Mouse (Mus musculus): ENCODE data around the gene Shank1. TPM values are rescaled to one million over a fixed set of nuclear protein-coding genes. Genes with fewer than 3 reads are reported as not detected.

Shank1 gene
- polyA plus RNA-seq, 1 experiment: 5.5 TPM

- Histone ChIP-seq H3K27me3 (ENCODE audit: control insufficient read depth, insufficient read depth, low read length) (no peaks in the 10 kb centered on the region; the same call in none of the 2 replicates), H3K27ac (ENCODE audit: control insufficient read depth, insufficient read depth, low read depth, low read length) (no peak overlapping the region), H3K4me3 (ENCODE audit: control insufficient read depth, low read depth, low read length) (no peak overlapping the region)
Measured at GRCm38 (mm10) chr7:44311713-44312304, 1.8 kb downstream of the Shank1 start.

GRCm38 (mm10) chr7:44312484-44312883 lies 2.4 kb downstream of the Shank1 start:
- peaks cover 18% of the 10 kb centered on the region for H3K4me1 ChIP-seq (ENCODE audit: control insufficient read depth, insufficient read depth, low read length)
- no peak overlapping the region for H3K4me3 ChIP-seq (ENCODE audit: control insufficient read depth, low read depth, low read length)
- no peak overlapping the region for H3K27ac ChIP-seq (ENCODE audit: control insufficient read depth, insufficient read depth, low read depth, low read length)
- no peak for TF ChIP-seq CTCF (IDR thresholded peaks at IDR 0.05; ENCODE audit: control insufficient read depth, insufficient read depth, insufficient replicate concordance, low read depth, low read length)
- no peak for TF ChIP-seq POLR2A (IDR thresholded peaks at IDR 0.05; ENCODE audit: control insufficient read depth, low read depth, low read length)
- no peaks in the 10 kb centered on the region for H3K36me3 ChIP-seq (ENCODE audit: control insufficient read depth, insufficient read depth, low read length)
- H3K27me3 ChIP-seq (ENCODE audit: control insufficient read depth, insufficient read depth, low read length): no peaks in the 10 kb centered on the region; the same call in none of the 2 replicates

More at GRCm38 (mm10) chr7:44311713-44312304, 1.8 kb downstream of the Shank1 start:
- no peaks in the 10 kb centered on the region for H3K36me3 ChIP-seq (ENCODE audit: control insufficient read depth, insufficient read depth, low read length)
- peaks cover 18% of the 10 kb centered on the region for H3K4me1 ChIP-seq (ENCODE audit: control insufficient read depth, insufficient read depth, low read length)
- no peak for TF ChIP-seq CTCF (IDR thresholded peaks at IDR 0.05; ENCODE audit: control insufficient read depth, insufficient read depth, insufficient replicate concordance, low read depth, low read length)
- TF ChIP-seq POLR2A (IDR thresholded peaks at IDR 0.05; ENCODE audit: control insufficient read depth, low read depth, low read length): no peak

- Histone ChIP-seq H3K27me3 (ENCODE audit: control insufficient read depth, insufficient read depth, low read length) (no peaks in the 10 kb centered on the region), H3K27ac (ENCODE audit: control insufficient read depth, insufficient read depth, low read depth, low read length) (no peak overlapping the region), H3K36me3 (ENCODE audit: control insufficient read depth, insufficient read depth, low read length) (peaks cover 2% of the 10 kb centered on the region), H3K4me1 (ENCODE audit: control insufficient read depth, insufficient read depth, low read length) (peaks cover 2% of the 10 kb centered on the region; the same call in 1 of the 2 replicates), H3K4me3 (ENCODE audit: control insufficient read depth, low read depth, low read length) (no peak overlapping the region)
- TF ChIP-seq POLR2A (IDR thresholded peaks at IDR 0.05; ENCODE audit: control insufficient read depth, low read depth, low read length) (no peak), CTCF (IDR thresholded peaks at IDR 0.05; ENCODE audit: control insufficient read depth, insufficient read depth, insufficient replicate concordance, low read depth, low read length) (peak; percentile 29; the same call in 1 of the 2 replicates)
Measured at GRCm38 (mm10) chr7:44317913-44318312, 7.9 kb downstream of the Shank1 start.

- TF ChIP-seq CTCF (IDR thresholded peaks at IDR 0.05; ENCODE audit: control insufficient read depth, insufficient read depth, insufficient replicate concordance, low read depth, low read length) (no peak), POLR2A (IDR thresholded peaks at IDR 0.05; ENCODE audit: control insufficient read depth, low read depth, low read length) (no peak)
- H3K27ac ChIP-seq (ENCODE audit: control insufficient read depth, insufficient read depth, low read depth, low read length): no peak overlapping the region
- peaks cover under 1% of the 10 kb centered on the region; the same call in 1 of the 2 replicates for H3K4me1 ChIP-seq (ENCODE audit: control insufficient read depth, insufficient read depth, low read length)
- no peaks in the 10 kb centered on the region for H3K27me3 ChIP-seq (ENCODE audit: control insufficient read depth, insufficient read depth, low read length)
- peaks cover 2% of the 10 kb centered on the region for H3K36me3 ChIP-seq (ENCODE audit: control insufficient read depth, insufficient read depth, low read length)
- no peak overlapping the region for H3K4me3 ChIP-seq (ENCODE audit: control insufficient read depth, low read depth, low read length)
Measured at GRCm38 (mm10) chr7:44320886-44321285, 10.8 kb downstream of the Shank1 start.

- Histone ChIP-seq H3K27ac (ENCODE audit: control insufficient read depth, insufficient read depth, low read depth, low read length) (no peak overlapping the region), H3K36me3 (ENCODE audit: control insufficient read depth, insufficient read depth, low read length) (peaks cover 2% of the 10 kb centered on the region), H3K27me3 (ENCODE audit: control insufficient read depth, insufficient read depth, low read length) (no peaks in the 10 kb centered on the region), H3K4me1 (ENCODE audit: control insufficient read depth, insufficient read depth, low read length) (peaks cover 3% of the 10 kb centered on the region; the same call in 1 of the 2 replicates), H3K4me3 (ENCODE audit: control insufficient read depth, low read depth, low read length) (no peak overlapping the region)
- TF ChIP-seq CTCF (IDR thresholded peaks at IDR 0.05; ENCODE audit: control insufficient read depth, insufficient read depth, insufficient replicate concordance, low read depth, low read length) (no peak), POLR2A (IDR thresholded peaks at IDR 0.05; ENCODE audit: control insufficient read depth, low read depth, low read length) (no peak)
Measured at GRCm38 (mm10) chr7:44322290-44322689, 12.2 kb downstream of the Shank1 start.

- Histone ChIP-seq H3K27me3 (ENCODE audit: control insufficient read depth, insufficient read depth, low read length) (no peaks in the 10 kb centered on the region), H3K4me3 (ENCODE audit: control insufficient read depth, low read depth, low read length) (no peak overlapping the region), H3K36me3 (ENCODE audit: control insufficient read depth, insufficient read depth, low read length) (no peaks in the 10 kb centered on the region; the same call in 1 of the 2 replicates), H3K4me1 (ENCODE audit: control insufficient read depth, insufficient read depth, low read length) (peaks cover 3% of the 10 kb centered on the region; the same call in 1 of the 2 replicates), H3K27ac (ENCODE audit: control insufficient read depth, insufficient read depth, low read depth, low read length) (no peak overlapping the region)
- TF ChIP-seq CTCF (IDR thresholded peaks at IDR 0.05; ENCODE audit: control insufficient read depth, insufficient read depth, insufficient replicate concordance, low read depth, low read length): no peak
Measured at GRCm38 (mm10) chr7:44326614-44327013, 16.6 kb downstream of the Shank1 start.

GRCm38 (mm10) chr7:44332336-44332735 lies 22.3 kb downstream of the Shank1 start:
- Histone ChIP-seq H3K27me3 (ENCODE audit: control insufficient read depth, insufficient read depth, low read length) (no peaks in the 10 kb centered on the region), H3K27ac (ENCODE audit: control insufficient read depth, insufficient read depth, low read depth, low read length) (no peak overlapping the region)

More at GRCm38 (mm10) chr7:44332336-44332735, 22.3 kb downstream of the Shank1 start:
- TF ChIP-seq POLR2A (IDR thresholded peaks at IDR 0.05; ENCODE audit: control insufficient read depth, low read depth, low read length) (no peak), CTCF (IDR thresholded peaks at IDR 0.05; ENCODE audit: control insufficient read depth, insufficient read depth, insufficient replicate concordance, low read depth, low read length) (no peak)
- peaks cover 4% of the 10 kb centered on the region for H3K4me1 ChIP-seq (ENCODE audit: control insufficient read depth, insufficient read depth, low read length)
- no peaks in the 10 kb centered on the region for H3K36me3 ChIP-seq (ENCODE audit: control insufficient read depth, insufficient read depth, low read length)
- no peak overlapping the region for H3K4me3 ChIP-seq (ENCODE audit: control insufficient read depth, low read depth, low read length)

All from testis, adult 2 months (tissue).